Mouse (Mus musculus) layer of hippocampus, adult 11-12 months (tissue): ENCODE data around the gene Srsf2.
"Not testable (repeated sequence)": the region's sequence is repeated elsewhere in the genome, so short reads cannot be mapped to it uniquely, and the experiment has no call there.

ENCODE experiments used
- DNase-seq: peaks from one replicate; pipeline ENCODE4 v3.0.0; 2022; ENCODE audit warnings: low spot score

The Srsf2 gene

DNA sequence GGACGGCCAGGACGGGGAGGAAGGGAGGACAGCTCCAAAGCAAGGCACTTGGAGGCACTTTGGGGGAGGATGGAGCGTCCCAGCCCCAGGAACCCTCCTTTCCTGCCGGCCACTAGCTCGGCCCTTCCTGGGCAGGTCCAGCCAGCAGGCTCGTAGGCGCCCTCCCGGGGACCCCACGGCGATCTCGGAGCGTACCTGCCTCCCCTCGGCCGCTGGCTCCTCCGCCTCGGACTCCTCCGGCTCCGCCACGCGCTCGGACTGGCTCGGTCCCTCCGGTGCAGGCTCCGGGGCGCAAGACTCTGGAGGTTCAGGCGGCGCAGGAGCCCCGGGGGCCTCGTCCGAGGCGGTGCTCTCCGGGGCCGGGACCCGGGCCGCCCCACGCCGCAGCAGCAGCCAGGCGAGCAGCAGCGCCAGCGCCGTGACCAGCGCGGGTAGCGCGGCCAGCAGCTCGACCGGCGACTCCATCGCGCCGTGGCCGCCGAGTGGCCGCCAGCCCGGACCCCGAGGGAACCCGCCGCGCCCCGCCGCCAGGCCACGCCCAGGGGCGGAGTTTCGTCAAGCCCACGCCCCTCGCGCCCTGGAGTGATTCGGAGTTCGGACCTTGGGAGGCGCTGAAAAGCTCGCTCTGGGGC lies 25.2 kb downstream of the Srsf2 start, which contains the start of gene Mxra7:
Gene Mxra7, minus strand, starts transcription at position 513 of the 632 bp plus-strand sequence.
- DNase-seq: peak; percentile 53

DNA sequence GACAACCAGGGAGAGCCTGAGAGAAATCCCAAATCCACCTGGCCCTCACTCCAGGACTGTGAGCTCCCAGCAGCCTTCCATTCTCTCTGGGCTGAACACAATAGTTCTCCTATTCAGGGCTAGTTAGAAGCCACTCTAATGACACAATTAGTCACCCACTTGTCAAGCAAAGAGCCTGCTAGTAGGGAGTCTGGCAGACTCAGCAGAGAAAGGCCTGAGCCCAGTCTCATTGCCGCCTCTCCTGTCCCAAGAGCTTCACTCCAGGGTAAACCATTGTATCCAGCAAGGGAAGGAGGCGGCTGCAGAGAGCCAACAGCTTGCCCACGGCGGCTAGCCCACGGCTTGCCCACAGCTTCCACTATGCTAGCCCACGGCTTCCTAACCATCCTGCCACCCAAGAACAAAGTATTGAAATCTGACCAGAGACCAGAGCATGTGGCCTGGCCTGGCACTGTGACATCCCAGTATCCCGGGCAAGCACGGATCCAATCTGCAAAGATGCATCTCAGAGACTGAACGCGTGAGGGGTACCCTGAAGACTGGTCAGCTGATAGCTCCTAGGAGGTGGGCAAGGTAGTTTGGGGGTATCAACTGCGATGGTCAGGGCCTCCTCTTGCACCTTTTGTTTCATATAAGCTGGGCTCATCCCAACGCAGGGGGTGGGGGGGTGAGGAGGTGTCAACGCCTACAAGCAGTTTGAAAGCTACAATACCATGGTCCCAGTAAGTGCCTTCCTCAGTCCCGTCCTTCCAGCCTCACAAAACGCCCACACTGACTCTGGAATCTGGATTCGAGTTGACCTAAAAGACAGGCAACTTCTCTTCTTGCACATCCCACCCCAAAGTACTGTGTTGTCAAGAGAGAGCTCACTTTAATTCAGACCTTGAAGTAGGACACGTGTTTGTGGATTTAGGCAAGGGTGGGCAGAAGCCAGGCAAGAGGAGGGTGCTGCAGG lies 26.1 kb downstream of the Srsf2 start:
- DNase-seq: no peak

DNA sequence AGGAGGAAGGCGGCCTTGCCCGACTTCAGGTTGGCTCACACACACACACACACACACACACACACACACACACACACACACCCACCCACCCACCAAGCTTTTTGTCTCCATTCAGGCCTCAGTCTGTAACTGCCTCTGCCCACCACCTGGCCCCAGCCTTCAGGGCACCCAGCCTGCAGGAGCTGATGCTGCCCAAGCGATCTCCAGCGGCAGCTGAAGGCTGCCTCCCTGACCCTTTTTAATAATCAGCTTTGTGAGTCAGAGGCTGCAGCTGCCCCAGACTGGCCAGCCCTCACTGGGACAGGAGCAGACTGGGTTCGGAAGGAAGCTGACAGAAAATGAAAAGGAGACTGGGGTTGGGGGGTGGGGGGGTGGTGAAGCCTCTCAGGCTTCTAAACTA lies 27.7 kb downstream of the Srsf2 start:
- DNase-seq: no peak

GRCm38 (mm10) chr11:116823885-116824284 lies 29.0 kb downstream of the Srsf2 start:
- DNase-seq: not testable (repeated sequence)

DNA sequence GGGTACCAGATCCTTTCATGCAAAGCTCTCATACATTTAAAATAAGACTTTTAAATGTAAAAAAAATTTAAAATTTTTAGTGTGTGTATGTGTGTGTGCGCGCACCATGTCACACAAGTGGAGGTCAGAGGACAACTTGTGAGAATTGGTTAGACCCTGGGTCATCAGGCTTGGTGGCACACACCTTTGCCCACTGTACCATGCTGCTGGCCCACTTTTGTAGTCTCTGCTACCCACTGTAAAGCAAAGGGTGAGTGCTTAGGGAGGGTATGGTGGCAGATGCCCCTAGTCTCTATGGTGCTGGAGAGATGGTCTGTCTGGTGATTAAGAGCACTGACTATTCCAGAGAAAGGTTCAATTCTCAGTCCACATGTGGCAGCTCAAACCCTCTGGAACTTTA lies 29.6 kb downstream of the Srsf2 start:
- DNase-seq: no peak

DNA sequence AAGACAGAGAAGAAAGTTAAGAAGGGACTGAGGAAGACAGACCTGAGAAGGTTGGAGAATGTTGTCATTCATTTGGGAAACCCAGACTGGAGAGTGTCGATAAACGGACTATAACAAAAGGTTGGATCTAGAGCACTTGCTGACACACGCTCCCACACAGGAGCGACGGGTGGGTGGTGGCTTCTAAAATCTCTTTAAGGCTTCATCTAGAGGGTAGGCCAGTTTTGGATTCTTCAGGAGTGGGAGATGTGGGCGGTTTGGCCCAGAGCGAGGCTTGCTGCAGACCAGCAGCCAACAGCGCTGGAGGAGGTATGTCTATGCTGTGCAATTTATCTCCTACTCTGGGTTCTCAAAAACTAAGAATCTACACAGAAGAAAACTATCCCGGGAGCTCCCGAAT lies 30.3 kb downstream of the Srsf2 start:
- no peak for DNase-seq

DNA sequence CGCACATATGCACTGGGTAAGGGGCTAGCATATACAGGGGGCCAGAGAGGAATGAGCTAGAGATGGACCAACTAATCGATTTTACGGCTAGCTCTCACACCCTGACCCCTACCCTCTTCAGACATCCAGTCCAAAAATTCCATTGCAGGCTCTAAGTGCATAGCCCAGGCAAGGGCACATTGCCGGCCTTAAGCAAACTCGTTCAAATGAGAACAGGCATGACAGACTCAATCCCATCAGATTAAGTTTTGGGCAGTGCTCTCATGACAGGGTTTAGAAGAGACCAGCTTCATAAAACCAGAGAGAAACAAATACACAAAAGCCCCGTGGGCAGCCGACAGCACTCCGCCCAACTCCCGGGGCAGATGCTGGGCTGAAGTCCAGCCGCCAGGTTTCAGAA lies 30.7 kb downstream of the Srsf2 start:
- DNase-seq: no peak

DNA sequence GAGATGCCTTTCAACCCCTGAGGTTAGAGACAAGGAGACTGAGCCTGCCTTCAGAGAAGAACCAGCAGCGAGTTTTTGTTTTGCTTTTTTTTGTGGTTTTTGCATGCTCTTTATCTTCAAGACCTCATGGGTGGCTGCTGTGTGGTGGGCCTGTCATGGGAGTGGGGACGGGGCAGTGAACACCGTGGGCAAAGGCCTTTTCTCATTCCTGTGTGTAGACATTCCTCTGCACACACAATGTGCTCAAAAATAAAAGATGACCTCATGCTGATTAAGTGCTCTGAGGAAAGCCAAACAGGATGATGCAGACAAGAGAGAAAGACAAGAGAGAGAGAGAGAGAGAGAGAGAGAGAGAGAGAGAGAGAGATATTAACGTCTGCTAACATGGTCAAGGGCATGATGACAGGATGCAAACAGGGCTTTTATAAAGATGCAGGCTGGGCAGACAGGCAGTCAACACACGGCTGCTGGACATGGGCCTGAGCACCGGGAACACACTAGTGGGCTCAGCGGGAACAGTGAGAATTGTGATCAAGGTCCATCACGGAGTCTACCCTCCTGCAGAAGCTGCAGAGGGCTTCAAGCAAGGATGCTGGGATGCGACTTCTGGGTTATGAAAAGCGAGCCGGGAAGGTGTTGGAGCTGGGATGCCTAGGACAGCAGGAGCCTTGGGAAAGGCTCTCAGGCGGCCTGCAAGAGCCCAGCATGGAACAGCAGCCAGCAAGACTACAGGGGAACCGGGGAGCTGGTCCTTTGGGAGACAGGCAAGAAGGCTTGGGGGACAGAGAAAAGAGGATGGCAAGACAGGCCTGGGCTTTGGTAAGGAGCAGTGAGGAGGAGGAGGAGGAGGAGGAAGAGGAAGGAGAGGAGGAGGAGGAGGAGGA lies 31.6 kb downstream of the Srsf2 start:
- DNase-seq: no peak

- DNase-seq: no peak
Measured at GRCm38 (mm10) chr11:116819932-116820593, 32.8 kb downstream of the Srsf2 start.

GRCm38 (mm10) chr11:116818722-116819121 lies 34.2 kb downstream of the Srsf2 start:
- no peak for DNase-seq

GRCm38 (mm10) chr11:116817567-116817966 lies 35.3 kb downstream of the Srsf2 start:
- DNase-seq: no peak

GRCm38 (mm10) chr11:116816769-116817168 lies 36.1 kb downstream of the Srsf2 start:
- DNase-seq: no peak

DNA sequence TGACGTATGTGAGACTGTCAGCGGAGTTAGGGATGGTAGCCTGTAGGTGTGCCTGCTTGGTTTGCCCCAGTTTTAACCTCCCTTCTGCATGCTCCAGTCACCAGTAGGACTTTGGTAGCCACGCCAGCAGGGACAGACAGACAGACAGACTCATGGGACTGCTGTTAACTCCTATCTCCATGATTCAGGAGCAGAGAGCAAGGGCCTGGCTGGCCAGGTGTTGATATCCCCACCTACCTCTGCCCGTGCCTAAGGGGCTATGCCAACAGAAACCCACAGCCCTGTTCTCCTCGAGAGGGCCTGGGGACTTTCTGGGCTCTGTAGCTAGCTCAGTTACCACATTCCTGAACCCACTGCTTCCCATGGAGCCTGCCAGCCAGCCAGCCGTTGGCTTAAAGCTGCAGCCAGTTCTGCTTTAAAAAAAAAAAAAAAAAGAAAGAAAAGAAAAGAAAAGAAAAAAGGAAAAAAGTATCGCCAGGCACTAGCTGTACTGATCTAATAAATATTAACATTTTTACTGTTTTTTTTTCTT lies 37.9 kb downstream of the Srsf2 start:
- no peak for DNase-seq

DNA sequence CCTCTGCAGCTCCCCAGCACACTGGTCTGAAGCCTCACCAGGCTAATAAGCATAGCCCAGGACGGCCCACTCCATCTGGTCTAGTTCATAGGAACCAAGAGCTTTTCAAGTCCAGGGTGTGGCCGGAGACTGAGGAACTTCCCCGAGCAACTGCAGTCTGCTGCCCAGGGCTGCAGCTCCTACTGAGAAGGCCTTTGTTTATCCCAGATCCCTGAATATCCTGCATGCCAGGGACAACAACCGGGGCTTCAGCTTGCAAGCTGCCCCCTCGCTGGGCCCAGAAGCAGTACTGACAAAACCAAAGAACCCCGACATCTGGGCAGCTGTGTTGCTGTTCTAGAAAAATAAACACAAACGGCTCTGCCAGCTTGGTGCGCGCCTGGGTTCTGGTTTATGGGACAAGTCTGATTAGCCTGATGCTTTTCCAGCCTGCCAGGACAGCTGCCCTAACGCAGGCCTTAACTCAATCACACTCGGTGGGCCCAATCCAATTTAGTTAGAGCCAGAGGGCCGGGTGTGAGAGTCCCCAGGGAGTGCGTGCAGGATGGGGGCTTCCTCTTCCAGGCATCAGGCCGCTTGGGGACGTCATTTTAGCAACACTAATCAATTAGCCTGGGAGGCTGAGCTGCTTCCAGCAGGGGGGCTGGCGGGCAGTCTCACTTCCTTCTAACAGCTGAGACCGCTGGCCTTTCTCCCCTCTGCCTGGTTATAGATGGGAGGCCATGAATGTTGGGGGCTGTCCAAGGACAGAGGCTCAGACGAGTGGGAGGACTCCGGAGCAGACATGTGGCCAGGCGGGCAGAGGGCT lies 38.6 kb downstream of the Srsf2 start:
- DNase-seq: no peak

- no peak for DNase-seq
Measured at GRCm38 (mm10) chr11:116813610-116814009, 39.3 kb downstream of the Srsf2 start.

- DNase-seq: no peak
Measured at GRCm38 (mm10) chr11:116812793-116813529, 39.9 kb downstream of the Srsf2 start.

GRCm38 (mm10) chr11:116810983-116811901 lies 41.7 kb downstream of the Srsf2 start:
- DNase-seq: peak; percentile 77

DNA sequence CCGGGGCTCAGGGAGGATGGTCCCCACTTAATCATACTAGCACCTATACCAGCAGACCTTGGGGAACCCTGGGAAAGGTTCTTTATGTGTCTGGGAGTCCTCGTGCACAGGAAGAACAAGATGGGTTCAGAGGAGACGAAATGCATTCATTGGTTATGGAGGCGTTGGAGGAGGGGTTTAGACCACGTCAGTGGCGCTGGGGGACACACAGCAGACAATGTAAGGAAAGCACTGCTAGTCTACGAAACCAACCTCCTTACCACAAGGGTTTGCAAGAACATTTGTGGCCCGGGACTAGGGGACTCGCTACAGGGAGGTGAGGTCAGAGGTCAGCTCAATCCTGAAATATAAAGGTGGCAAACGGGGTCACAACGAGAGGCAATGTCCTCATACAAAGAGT lies 42.4 kb downstream of the Srsf2 start:
- DNase-seq: no peak

GRCm38 (mm10) chr11:116809520-116809919 lies 43.4 kb downstream of the Srsf2 start:
- DNase-seq: no peak
